Mouse (Mus musculus): Measurements from ENCODE around the gene Ticam1. TPM values are rescaled to one million over a fixed set of nuclear protein-coding genes. Genes with fewer than 3 reads are reported as not detected.
A peak's percentile ranks its signal among the peaks of the same experiment; 100 is the strongest.

The Ticam1 gene
- total and polyA plus RNA-seq, 3 experiments, result 6.4 to 18.6 (median 17.6) TPM

DNA sequence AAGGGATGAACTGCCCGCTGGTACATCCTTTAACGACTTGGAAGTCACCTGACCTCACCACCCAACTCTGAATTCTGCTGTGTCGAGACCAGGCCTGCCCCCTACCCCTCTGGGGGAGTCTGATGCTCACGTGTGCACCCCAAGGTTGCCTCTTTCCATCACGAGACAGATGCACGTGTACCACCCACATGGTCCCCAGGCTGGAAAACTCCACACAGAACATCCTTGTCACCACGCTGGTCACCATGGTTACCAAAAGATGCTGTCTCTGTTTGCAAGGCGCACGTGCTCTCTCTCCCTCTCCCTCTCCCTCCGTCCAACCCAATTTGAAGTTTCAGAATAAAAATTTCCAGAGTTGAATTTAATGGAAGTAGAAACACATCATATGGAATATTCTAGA lies 46.6 kb downstream of the Ticam1 start:
- Histone ChIP-seq H3K4me3 (replicated peaks in 1 of 3; ENCODE audit: low read depth in 2 of 3, low read length in 2 of 3, poor library complexity in 1 of 3) (no peak overlapping the region), H3K9ac (ENCODE audit: insufficient read depth, low read depth) (no peak overlapping the region), H3K4me2 (ENCODE audit: insufficient read depth, low read depth, poor library complexity, severe bottlenecking) (no peak overlapping the region), H3K27ac (ENCODE audit: insufficient read depth, low read depth) (no peak overlapping the region), H3K27me3 (replicated peaks) (peaks cover 68% of the 10 kb centered on the region), H3K36me3 (replicated peaks in 1 of 2; ENCODE audit: control insufficient read depth in 1 of 2, insufficient read depth in 1 of 2, low read length in 1 of 2) (no peaks in the 10 kb centered on the region), H3K79me2 (replicated peaks; ENCODE audit: control insufficient read depth, extremely low read depth, insufficient read depth, poor library complexity, severe bottlenecking) (no peaks in the 10 kb centered on the region), H3K4me1 (ENCODE audit: control insufficient read depth in 1 of 2, insufficient read depth in 2 of 2) (peaks cover 0 to 8% of the 10 kb centered on the region in 2 experiments; a peak in 1 of 4 replicates), H3K9me3 (replicated peaks; ENCODE audit: low read length) (no peaks in the 10 kb centered on the region)
- in situ Hi-C loops (cut with MboI; ENCODE audit: low pct_ligation_motif_present, low pct_unique_long_range_greater_than_20kb, low sequenced_read_pairs), result no loop called here
- dilution Hi-C loops (cut with MboI; ENCODE audit: extremely low pct_ligation_motif_present, extremely low pct_unique_long_range_greater_than_20kb, low sequenced_read_pairs), result no loop called here
- DNase-seq (ENCODE audit: extremely low read depth), result no peak
- TF ChIP-seq USF1 (IDR thresholded peaks at IDR 0.05; ENCODE audit: low read depth, low read length) (no peak), BHLHE40 (IDR thresholded peaks at IDR 0.05; ENCODE audit: low read depth, low read length) (peak; percentile 38; the same call in 1 of the 2 replicates), MAZ (IDR thresholded peaks at IDR 0.05; ENCODE audit: low read depth, low read length) (no peak)

DNA sequence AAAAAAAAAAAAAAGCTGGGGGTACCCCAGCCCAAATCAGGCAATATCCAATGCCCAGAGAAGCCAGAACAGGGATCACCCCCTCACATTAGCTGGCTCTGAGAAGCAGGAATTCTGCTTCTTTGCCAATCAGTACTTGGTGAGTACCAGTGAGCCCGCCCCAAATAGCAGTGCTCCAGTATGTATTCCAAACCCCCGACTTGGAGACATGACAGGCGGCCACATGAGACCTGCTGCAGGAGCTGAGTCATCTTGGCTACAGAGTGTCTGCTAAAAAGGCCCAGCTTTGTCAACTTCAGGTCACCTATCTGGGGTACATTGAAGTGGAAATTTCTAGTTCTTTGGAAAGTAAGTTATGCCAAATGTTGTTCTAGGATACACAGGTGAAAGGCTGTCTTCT lies 50.0 kb downstream of the Ticam1 start:
- dilution Hi-C loops (cut with MboI; ENCODE audit: extremely low pct_ligation_motif_present, extremely low pct_unique_long_range_greater_than_20kb, low sequenced_read_pairs), result no loop called here
- H3K4me2 ChIP-seq (ENCODE audit: insufficient read depth, low read depth, poor library complexity, severe bottlenecking), result no peak overlapping the region
- no peak for DNase-seq (ENCODE audit: extremely low read depth)
- H3K36me3 ChIP-seq (replicated peaks in 1 of 2; ENCODE audit: control insufficient read depth in 1 of 2, insufficient read depth in 1 of 2, low read length in 1 of 2), result no peaks in the 10 kb centered on the region
- TF ChIP-seq PAX5 (IDR thresholded peaks at IDR 0.05; ENCODE audit: low read length) (no peak), IRF4 (IDR thresholded peaks at IDR 0.05; ENCODE audit: low read depth, low read length) (no peak), CHD2 (IDR thresholded peaks at IDR 0.05; ENCODE audit: low read length) (no peak), MXI1 (IDR thresholded peaks at IDR 0.05; ENCODE audit: low read depth, low read length) (no peak), ZMIZ1 (IDR thresholded peaks at IDR 0.05; ENCODE audit: low read depth, low read length) (no peak), EP300 (IDR thresholded peaks at IDR 0.05; ENCODE audit: low read length) (no peak), HCFC1 (IDR thresholded peaks at IDR 0.05; ENCODE audit: low read depth, low read length) (no peak), USF2 (conservative IDR thresholded peaks at IDR 0.05; ENCODE audit: low read depth, low read length) (no peak)
- in situ Hi-C loops (cut with MboI; ENCODE audit: low pct_ligation_motif_present, low pct_unique_long_range_greater_than_20kb, low sequenced_read_pairs), result no loop called here
- H3K27ac ChIP-seq (ENCODE audit: insufficient read depth, low read depth), result no peak overlapping the region
- H3K9me3 ChIP-seq (replicated peaks; ENCODE audit: low read length), result no peaks in the 10 kb centered on the region
- H3K4me3 ChIP-seq (replicated peaks in 1 of 3; ENCODE audit: low read depth in 2 of 3, low read length in 2 of 3, poor library complexity in 1 of 3), result no peak overlapping the region
- H3K79me2 ChIP-seq (replicated peaks; ENCODE audit: control insufficient read depth, extremely low read depth, insufficient read depth, poor library complexity, severe bottlenecking), result no peaks in the 10 kb centered on the region
- H3K27me3 ChIP-seq (replicated peaks), result peaks cover 72% of the 10 kb centered on the region
- no peak overlapping the region for H3K9ac ChIP-seq (ENCODE audit: insufficient read depth, low read depth)
- no peaks in the 10 kb centered on the region for H3K4me1 ChIP-seq (ENCODE audit: control insufficient read depth in 1 of 2, insufficient read depth in 2 of 2)

DNA sequence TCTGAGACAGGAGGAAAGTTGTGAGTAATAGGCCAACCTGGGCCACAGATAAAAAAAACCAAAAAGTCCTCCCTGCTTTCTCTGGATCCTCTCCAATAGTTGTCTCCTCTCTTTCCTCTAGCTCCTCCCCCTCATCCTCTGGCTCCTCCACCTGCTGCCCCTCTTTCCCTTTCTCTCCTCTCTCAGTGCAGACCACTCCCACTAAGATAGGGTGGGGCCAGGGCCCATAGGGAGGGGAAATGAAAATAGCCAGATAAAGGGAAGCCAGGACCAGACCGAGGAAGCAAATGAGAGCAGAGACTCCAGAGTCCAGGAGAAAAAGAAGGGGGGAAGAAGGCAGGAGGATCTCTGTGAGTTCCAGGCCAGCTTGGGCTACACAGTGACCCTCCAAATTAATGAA lies 51.7 kb downstream of the Ticam1 start:
- no peaks in the 10 kb centered on the region for H3K36me3 ChIP-seq (replicated peaks in 1 of 2; ENCODE audit: control insufficient read depth in 1 of 2, insufficient read depth in 1 of 2, low read length in 1 of 2)
- no peak overlapping the region for H3K4me2 ChIP-seq (ENCODE audit: insufficient read depth, low read depth, poor library complexity, severe bottlenecking)
- no peak overlapping the region for H3K4me3 ChIP-seq (replicated peaks in 1 of 3; ENCODE audit: low read depth in 2 of 3, low read length in 2 of 3, poor library complexity in 1 of 3)
- H3K27me3 ChIP-seq (replicated peaks), result peaks cover 61% of the 10 kb centered on the region
- TF ChIP-seq ZMIZ1 (IDR thresholded peaks at IDR 0.05; ENCODE audit: low read depth, low read length) (no peak), JUND (conservative IDR thresholded peaks at IDR 0.05; ENCODE audit: low read depth, low read length) (no peak), HCFC1 (IDR thresholded peaks at IDR 0.05; ENCODE audit: low read depth, low read length) (no peak), ZNF384 (IDR thresholded peaks at IDR 0.05; ENCODE audit: low read depth, low read length) (no peak), ETS1 (conservative IDR thresholded peaks at IDR 0.05; ENCODE audit: low read depth, low read length) (no peak), CTCF (conservative IDR thresholded peaks at IDR 0.05 in 1 of 2, IDR thresholded peaks at IDR 0.05 in 1 of 2; ENCODE audit: low read depth in 2 of 2, low read length in 2 of 2) (no peak), UBTF (IDR thresholded peaks at IDR 0.05; ENCODE audit: low read depth, low read length) (no peak), ELF1 (IDR thresholded peaks at IDR 0.05; ENCODE audit: low read depth, low read length) (no peak), NRF1 (IDR thresholded peaks at IDR 0.05; ENCODE audit: low read depth, low read length) (no peak), POLR2A (IDR thresholded peaks at IDR 0.05; ENCODE audit: low read depth, low read length) (no peak), MAX (IDR thresholded peaks at IDR 0.05; ENCODE audit: low read length) (no peak)
- H3K9ac ChIP-seq (ENCODE audit: insufficient read depth, low read depth), result no peak overlapping the region
- H3K27ac ChIP-seq (ENCODE audit: insufficient read depth, low read depth), result no peak overlapping the region
- dilution Hi-C loops (cut with MboI; ENCODE audit: extremely low pct_ligation_motif_present, extremely low pct_unique_long_range_greater_than_20kb, low sequenced_read_pairs), result no loop called here
- no peak for DNase-seq (ENCODE audit: extremely low read depth)
- in situ Hi-C loops (cut with MboI; ENCODE audit: low pct_ligation_motif_present, low pct_unique_long_range_greater_than_20kb, low sequenced_read_pairs), result no loop called here
- no peaks in the 10 kb centered on the region for H3K79me2 ChIP-seq (replicated peaks; ENCODE audit: control insufficient read depth, extremely low read depth, insufficient read depth, poor library complexity, severe bottlenecking)
- H3K4me1 ChIP-seq (ENCODE audit: control insufficient read depth in 1 of 2, insufficient read depth in 2 of 2), result 0 out of 4 replicates have a peak, but pooled peaks cover 0 to 2% of the 10 kb centered on the region in 2 experiments
- H3K9me3 ChIP-seq (replicated peaks; ENCODE audit: low read length), result no peaks in the 10 kb centered on the region

Measured in CH12.LX (cell line).